Mouse (Mus musculus): ENCODE results near the gene Gm20379.

DNA sequence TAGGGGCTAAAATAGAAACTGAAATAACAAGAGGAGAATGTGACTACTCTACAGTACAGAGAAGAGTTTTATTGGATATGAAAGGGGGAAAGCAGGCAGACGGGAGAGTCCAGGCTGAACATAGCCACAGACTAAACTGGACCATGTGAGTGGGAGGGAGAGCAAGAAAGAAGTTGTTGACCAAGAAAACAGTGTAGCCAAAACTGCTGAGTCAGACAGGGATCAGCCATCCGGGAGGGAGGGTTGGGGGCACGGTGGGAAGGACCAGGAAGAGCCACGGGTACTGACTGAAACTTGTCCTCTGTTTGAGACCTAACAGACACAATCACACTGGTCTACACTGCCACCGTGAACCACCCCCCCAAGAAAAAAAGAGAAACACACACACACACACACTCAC, 20.2 kb downstream of the Gm20379 start:
- TF ChIP-seq USF1 (IDR thresholded peaks at IDR 0.05; ENCODE audit: low read depth, low read length), result no peak
- no peak for TF ChIP-seq HCFC1 (IDR thresholded peaks at IDR 0.05; ENCODE audit: low read depth, low read length)
- no peak for TF ChIP-seq POLR2A (IDR thresholded peaks at IDR 0.05; ENCODE audit: control insufficient read depth in 1 of 2, insufficient read depth in 1 of 2, low read depth in 1 of 2, low read length in 2 of 2, poor library complexity in 1 of 2)
- TF ChIP-seq CTCF (IDR thresholded peaks at IDR 0.05 in 2 of 3, conservative IDR thresholded peaks at IDR 0.05 in 1 of 3; ENCODE audit: control insufficient read depth in 1 of 3, insufficient read depth in 1 of 3, low read depth in 2 of 3, low read length in 3 of 3, poor library complexity in 1 of 3, severe bottlenecking in 1 of 3), result no peak
- no peak for TF ChIP-seq CHD2 (IDR thresholded peaks at IDR 0.05; ENCODE audit: low read length)
- no peak for TF ChIP-seq E2F4 (IDR thresholded peaks at IDR 0.05; ENCODE audit: borderline replicate concordance, low read depth, low read length)
- TF ChIP-seq GATA1 (IDR thresholded peaks at IDR 0.05; ENCODE audit: low read depth, low read length), result no peak
- no peak for TF ChIP-seq MEF2A (IDR thresholded peaks at IDR 0.05; ENCODE audit: extremely low read depth, insufficient replicate concordance, low read depth, low read length, poor library complexity, severe bottlenecking)
- TF ChIP-seq RAD21 (IDR thresholded peaks at IDR 0.05; ENCODE audit: low read depth, low read length), result no peak
- no peak for TF ChIP-seq EP300 (IDR thresholded peaks at IDR 0.05; ENCODE audit: low read depth in 1 of 2, low read length in 2 of 2)

All from MEL (cell line).